Mouse (Mus musculus) adrenal gland, postnatal 10 days (tissue): ENCODE measurements at regions not wholly inside any gene's neighbourhood (a gene's known extent, or its start where the extent isn't known, plus 50 kb on each side); places are given as distances from the start of the nearest gene placed in this dataset.

ENCODE experiments used
- DNase-seq: peaks from one replicate; pipeline ENCODE4 v3.0.0; 2021; ENCODE audit warnings: mixed read lengths

GRCm38 (mm10) chr13:101883177-101883576, 115.2 kb upstream of the Pik3r1 start:
- DNase-seq, result no peak

GRCm38 (mm10) chr13:101884752-101885151, 116.7 kb upstream of the Pik3r1 start:
- no peak for DNase-seq

DNA sequence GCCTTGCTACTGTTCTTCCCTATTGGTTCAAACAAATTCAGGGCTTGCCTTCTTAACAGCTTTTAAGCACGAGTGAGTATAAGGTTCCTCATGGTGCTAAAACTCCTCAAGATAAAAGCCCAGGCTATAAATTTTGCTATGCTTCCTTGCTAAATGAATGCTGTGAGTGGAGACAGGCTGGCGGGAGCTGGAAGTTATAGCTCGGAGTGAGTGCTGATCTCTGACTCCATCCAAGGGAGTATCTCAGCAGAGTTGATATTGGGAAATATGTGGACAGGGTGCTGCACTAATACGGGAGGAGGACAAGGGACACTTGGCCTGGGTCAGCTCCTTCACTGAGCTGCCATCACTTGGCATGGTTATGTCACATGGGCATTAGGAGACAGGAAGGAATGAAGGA, 123.5 kb upstream of the Pik3r1 start:
- DNase-seq, result no peak

- no peak for DNase-seq
These were observed 125.1 kb upstream of the Pik3r1 start for GRCm38 (mm10) chr13:101893035-101893600.

GRCm38 (mm10) chr13:101895161-101895560, 127.1 kb upstream of the Pik3r1 start:
- no peak for DNase-seq

DNA sequence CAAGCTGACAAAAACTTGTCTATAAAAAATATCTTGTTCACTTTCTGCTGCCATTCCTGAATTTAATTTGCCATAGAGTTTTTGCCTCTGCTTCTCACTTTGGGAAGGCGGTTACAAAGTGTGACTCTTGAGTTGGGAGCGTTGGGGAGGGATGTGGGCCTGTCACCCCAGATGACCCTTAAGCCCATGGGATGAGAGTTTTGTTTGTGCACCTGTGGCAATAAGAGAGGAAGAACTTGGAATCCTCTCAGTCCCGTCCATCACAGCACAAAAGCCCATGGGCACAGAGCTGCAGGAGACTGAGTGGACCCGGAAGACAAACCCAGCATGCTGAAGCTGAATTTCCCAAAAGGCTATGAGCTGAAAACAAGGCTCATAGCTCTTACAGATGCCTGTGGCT, 127.7 kb upstream of the Pik3r1 start:
- no peak for DNase-seq

DNA sequence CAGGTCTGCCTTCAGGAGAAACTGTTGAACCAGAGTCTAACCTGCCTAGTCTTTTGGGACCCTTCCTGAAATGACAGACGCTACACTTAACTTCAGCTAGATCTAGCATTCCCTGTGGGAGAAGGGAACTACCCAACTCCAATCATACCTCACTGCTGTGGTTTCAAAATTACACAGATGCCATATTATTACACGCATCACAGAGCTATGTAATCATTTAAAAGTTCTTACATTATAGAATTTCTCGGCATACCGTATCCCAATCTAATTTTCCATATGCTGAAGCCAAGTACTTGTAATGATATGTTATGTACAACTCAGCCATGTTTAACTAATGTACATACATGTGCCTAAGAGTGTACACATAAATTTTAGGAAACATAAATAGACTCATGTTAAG, 128.9 kb upstream of the Pik3r1 start:
- DNase-seq, result no peak

DNA sequence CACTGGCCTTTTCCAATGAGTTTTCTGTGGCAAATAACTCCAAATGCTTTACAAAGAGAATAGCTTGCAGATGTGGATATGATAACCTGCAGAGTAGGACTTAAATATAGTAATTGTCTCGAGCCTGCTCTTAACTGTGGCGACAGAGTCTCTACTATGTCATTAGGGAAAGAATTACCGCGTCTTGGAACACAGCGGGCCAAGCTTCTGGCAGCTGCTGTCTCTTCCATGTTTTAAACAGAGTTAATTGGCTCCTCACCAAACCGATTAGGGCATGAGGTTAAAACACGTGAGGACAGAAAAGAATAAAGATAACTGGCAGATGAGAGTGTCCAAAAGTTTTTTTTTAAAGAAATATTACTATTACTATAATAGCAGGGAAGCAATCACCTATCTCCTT, 134.2 kb upstream of the Pik3r1 start:
- no peak for DNase-seq

- no peak for DNase-seq
These were observed 138.1 kb upstream of the Pik3r1 start for GRCm38 (mm10) chr13:101905909-101906676.

- DNase-seq, result no peak
These were observed 141.0 kb upstream of the Pik3r1 start for GRCm38 (mm10) chr13:101909026-101909425.

DNA sequence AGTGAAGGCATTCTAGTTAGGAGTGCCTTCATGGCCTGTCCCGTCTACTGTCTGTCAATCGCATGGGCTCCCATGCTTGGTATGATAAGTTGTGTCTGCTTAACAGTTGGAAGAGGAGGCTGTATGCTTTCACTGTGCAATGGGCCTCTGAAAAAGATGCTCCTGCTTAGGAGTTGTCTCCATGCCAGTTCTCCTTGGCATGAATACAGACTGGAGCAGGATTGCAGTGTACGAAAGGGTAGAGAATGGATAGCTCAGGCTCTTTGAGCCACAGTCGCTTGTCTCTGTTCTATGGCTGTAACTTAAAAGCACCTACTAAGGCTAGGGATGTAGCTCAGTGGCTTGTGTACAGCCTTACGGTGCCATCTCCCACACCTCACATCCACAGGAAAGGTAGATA, 142.7 kb upstream of the Pik3r1 start:
- DNase-seq, result peak; percentile 20

DNA sequence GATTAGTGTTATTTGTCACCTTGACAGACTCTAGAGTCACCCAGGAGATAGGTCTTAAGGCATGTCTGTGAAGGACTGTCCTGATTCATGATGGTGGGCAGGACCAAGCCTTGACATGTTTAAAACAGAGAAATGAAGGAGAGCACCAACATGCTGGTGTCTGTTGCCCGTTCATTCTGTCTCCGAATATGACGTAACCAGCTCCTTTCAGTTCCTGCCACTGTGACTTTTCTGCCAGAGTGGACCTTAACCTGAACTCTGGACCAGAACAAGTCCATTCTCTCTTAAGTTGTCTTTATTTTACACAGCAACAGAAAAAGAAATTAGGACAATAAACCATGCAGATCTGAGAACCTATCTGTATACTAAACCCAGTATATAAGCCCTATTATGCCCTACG, 146.1 kb upstream of the Pik3r1 start:
- DNase-seq, result no peak

DNA sequence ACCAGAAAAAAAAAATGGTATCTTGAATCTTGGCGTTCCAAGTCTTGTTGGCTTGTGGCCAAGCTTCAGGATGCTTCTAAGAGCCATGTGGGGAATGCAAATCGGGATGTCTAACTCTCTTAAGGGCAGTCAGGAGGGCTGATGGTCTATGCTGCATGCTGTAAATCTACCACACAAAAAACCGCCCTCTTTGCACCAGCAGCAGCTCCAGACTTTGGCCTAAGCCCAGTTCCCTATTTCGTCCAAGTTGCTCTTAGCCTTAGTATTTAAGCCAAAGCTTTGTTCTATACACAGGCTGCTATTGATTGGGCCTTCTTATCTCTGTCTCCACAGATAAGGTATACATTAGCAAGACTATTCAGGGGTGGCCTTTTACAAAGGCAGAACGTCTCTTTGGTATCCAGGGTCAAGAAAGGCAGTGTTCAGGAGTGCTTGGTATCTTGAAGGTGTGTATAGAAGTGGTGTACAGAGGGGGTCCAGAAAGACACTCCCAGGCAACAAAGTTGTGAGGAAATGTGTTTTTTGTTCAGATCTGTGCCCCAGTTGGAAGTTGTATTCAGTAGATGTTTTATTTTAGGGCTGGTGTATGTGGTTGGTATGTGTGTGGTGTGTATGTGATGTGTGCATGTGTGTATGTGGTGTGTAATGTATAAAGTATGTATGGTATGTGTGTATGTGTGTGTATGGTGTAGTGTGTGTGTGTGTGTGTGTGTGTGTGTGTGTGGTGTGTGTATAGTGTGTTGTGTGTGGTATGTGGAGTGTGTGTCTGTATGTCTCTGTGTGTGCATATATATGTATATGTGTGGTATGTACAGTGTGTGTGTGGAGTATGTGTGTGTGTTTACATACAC, 146.9 kb upstream of the Pik3r1 start:
- peak; percentile 16 for DNase-seq

DNA sequence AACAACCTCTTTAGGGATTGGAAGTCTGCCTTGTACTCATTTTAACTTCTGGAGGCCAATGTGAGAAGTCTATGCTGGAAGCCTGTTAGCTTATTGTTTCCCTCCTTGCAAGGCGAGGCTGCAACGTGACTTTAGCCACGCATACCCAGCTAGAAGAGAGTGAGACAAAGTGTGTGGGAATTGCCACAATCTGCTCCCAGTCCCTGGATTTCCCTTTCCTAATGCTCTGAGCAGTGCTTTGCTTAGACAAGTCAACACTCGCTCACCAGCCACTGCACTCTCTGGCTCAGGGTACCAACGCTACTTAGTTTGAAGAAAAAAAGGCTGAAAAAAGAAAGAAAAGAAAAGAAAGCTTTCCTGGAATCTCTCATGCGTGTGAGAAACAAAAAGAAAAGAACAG, 147.5 kb upstream of the Pik3r1 start:
- no peak for DNase-seq

GRCm38 (mm10) chr13:101915948-101916594, 148.1 kb upstream of the Pik3r1 start:
- no peak for DNase-seq

DNA sequence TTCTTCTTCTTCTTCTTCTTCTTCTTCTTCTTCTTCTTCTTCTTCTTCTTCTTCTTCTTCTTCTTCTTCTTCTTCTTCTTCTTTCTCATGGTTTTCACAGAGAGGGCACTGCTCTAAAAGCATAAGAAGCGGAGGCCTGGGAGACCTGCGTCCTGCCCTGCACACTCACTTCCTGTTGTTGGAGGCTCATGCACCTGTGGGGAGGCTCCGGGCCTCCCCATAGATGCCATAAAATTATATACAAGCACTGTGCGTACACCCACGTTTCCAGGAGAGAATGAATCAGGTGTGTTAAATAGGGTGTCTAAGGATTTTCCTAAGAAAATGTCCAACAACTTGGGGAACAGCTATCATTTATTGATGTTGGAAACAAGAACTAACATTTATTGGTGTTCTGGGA, 148.9 kb upstream of the Pik3r1 start:
- no peak for DNase-seq

DNA sequence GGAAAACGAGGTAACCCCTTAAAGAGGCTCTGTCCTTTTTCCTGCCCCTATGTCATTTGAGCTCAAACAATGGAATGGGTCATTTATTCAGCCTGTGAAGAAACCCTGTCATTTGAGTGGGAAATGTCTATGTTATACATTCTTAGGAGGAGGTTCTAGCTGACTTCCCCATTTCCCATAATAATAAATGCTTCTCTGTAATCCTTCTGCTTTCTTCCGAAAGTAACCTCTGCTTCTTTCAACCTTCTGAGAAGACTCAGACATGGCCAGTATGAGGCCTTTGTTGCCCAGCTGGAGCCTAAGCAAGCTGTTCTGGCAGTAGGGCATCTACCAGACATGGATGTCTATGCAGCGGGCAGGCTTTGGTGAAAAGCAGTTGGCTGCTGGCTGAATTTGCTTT, 150.2 kb upstream of the Pik3r1 start:
- no peak for DNase-seq

DNA sequence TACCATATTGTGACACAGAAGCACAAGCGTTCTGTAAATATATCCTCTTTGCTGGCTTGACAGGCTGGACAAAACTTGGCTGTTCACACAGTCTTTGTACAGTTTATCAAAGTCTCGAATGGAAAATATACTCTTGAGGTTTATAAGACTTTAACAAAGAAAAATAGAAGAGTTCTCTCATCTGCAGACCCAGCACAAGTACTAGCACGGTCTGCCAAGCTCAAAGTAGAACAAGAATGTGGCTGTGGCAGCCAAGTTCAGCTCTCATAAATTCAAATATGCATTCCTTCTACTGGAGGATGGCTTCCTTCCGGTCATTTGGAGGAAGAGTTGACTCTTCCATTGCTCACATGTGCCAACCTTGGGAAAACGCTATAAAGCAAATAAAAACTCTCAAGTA, 151.2 kb upstream of the Pik3r1 start:
- DNase-seq, result peak; percentile 5

- no peak for DNase-seq
These were observed 152.4 kb upstream of the Pik3r1 start for GRCm38 (mm10) chr13:101920384-101920783.

DNA sequence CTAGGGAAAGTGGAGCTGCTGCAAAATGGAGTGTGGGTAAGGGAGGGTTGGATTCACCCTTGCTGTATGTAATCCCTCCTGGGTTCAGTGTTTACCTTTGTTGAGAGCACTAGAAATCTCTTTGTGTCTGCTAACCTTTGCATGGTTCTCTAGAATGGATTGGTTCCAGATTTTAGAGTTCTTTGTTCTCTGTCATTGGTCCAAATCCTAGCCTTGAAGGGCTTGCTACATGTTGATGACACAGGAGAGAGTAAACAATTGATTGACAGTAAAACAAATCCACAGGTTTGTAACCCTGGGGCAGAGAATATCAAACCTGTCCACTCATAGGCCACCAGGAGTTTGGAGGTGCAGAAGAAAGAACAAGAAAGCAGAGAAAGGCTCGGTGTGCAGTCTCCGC, 156.6 kb upstream of the Pik3r1 start:
- DNase-seq, result no peak

GRCm38 (mm10) chr13:101931264-101931663, 163.2 kb upstream of the Pik3r1 start:
- no peak for DNase-seq

- no peak for DNase-seq
These were observed 163.9 kb upstream of the Pik3r1 start for GRCm38 (mm10) chr13:101931882-101932281.

DNA sequence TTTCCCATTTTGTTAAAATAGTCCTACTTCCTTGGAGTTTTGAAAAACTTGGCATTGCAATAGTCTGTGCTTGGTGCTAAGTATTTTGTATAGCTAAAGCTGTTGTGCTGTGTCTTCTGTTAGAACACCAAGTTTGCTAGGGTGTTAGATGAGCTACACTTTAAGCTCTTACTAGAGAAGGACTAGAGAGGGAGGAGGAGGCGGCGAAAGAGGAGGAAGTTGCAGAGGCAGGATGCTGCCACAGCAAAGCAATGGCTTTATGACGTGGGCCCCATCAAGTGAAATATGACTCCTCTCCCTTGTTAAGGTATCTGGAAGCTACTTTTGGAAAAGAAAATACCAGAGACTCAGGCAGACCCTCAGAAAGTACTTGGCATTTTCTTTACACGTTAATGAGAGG, 167.8 kb upstream of the Pik3r1 start:
- DNase-seq, result no peak
